Mouse (Mus musculus): ENCODE results near the gene 4930467E23Rik.
"Not testable (repeated sequence)": the region's sequence is repeated elsewhere in the genome, so short reads cannot be mapped to it uniquely, and the experiment has no call there.

DNA sequence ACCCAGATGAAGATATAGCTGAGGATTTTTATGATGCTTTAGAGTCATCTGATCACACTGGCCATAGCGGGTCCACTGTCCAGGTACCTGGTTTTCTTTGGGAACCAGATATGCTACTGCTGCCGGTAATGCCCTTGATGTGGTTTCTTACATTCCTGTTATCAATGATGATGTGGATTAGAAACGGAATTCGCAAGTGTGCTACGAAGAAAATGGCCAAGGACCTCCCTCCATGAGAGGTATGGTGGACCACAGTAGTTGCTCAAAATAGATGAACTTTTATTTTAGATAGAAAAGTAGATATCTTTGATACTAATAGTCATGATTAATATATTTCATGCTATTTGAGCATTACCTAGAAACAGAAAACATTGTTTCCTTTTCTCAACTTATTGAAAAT lies 32.3 kb downstream of the 4930467E23Rik start:
- TF ChIP-seq POLR2A (IDR thresholded peaks at IDR 0.05; ENCODE audit: low read depth, low read length); CTCF (IDR thresholded peaks at IDR 0.05; ENCODE audit: extremely low read depth, insufficient read depth, insufficient read length, insufficient replicate concordance): not testable (repeated sequence)

Measured in spleen, adult 2 months (tissue).